Mouse (Mus musculus): ENCODE measurements around the gene Abhd16b. TPM values are rescaled to one million over a fixed set of nuclear protein-coding genes. Genes with fewer than 3 reads are reported as not detected.

The Abhd16b gene
- polyA plus RNA-seq, 1 experiment: not detected

GRCm38 (mm10) chr2:181462604-181463003 is 30.4 kb upstream of the Abhd16b start:
- H3K36me3 ChIP-seq (replicated peaks; ENCODE audit: low read length): no peaks in the 10 kb centered on the region
- H3K4me3 ChIP-seq (replicated peaks): peak overlapping the region; percentile 85
- peaks cover 85% of the 10 kb centered on the region for H3K27me3 ChIP-seq (replicated peaks)
- TF ChIP-seq GATA1 (IDR thresholded peaks at IDR 0.05; ENCODE audit: borderline replicate concordance, low read length) (no peak), FLI1 (IDR thresholded peaks at IDR 0.05; ENCODE audit: low read length) (no peak)
- no peaks in the 10 kb centered on the region for H3K9me3 ChIP-seq
- H3K4me1 ChIP-seq: peaks cover 66% of the 10 kb centered on the region

GRCm38 (mm10) chr2:181463008-181463738 is 29.8 kb upstream of the Abhd16b start:
- H3K4me1 ChIP-seq: peaks cover 65% of the 10 kb centered on the region

GRCm38 (mm10) chr2:181465423-181465822 is 27.6 kb upstream of the Abhd16b start:
- Histone ChIP-seq H3K36me3 (replicated peaks; ENCODE audit: low read length) (no peaks in the 10 kb centered on the region), H3K27me3 (replicated peaks) (peaks cover 79% of the 10 kb centered on the region), H3K4me1 (peaks cover 69% of the 10 kb centered on the region), H3K9me3 (no peaks in the 10 kb centered on the region), H3K4me3 (replicated peaks) (no peak overlapping the region)
- no peak for TF ChIP-seq FLI1 (IDR thresholded peaks at IDR 0.05; ENCODE audit: low read length)
- no peak for TF ChIP-seq GATA1 (IDR thresholded peaks at IDR 0.05; ENCODE audit: borderline replicate concordance, low read length)

More at GRCm38 (mm10) chr2:181463008-181463738, 29.8 kb upstream of the Abhd16b start:
- H3K36me3 ChIP-seq (replicated peaks; ENCODE audit: low read length): no peaks in the 10 kb centered on the region
- peak overlapping the region; percentile 85 for H3K4me3 ChIP-seq (replicated peaks)
- peaks cover 85% of the 10 kb centered on the region for H3K27me3 ChIP-seq (replicated peaks)
- no peaks in the 10 kb centered on the region for H3K9me3 ChIP-seq
- TF ChIP-seq GATA1 (IDR thresholded peaks at IDR 0.05; ENCODE audit: borderline replicate concordance, low read length) (no peak), FLI1 (IDR thresholded peaks at IDR 0.05; ENCODE audit: low read length) (no peak)

DNA sequence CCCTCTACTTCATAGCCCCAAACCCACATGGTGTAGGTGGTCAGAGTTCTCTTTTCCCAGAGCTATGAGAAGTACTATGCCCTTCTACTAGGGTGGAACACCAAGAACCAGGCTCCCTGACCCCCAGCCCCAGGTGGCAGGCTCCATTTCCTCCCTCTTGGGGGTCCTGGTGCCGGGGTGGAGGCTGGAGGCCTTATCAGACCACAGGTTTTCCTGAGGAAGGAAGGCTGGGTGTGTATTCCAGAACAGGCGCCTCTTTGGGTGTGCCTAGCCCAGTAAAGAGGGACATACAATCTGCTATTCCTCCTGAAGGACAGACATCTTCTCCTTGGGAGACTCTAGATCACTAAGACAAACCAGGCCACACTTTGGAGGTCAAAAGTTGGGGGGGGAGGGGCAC is 22.7 kb upstream of the Abhd16b start:
- H3K4me1 ChIP-seq: peaks cover 56% of the 10 kb centered on the region
- peaks cover 45% of the 10 kb centered on the region for H3K27me3 ChIP-seq (replicated peaks)
- H3K9me3 ChIP-seq: no peaks in the 10 kb centered on the region
- no peak overlapping the region for H3K4me3 ChIP-seq (replicated peaks)
- no peaks in the 10 kb centered on the region for H3K36me3 ChIP-seq (replicated peaks; ENCODE audit: low read length)
- TF ChIP-seq FLI1 (IDR thresholded peaks at IDR 0.05; ENCODE audit: low read length) (no peak), GATA1 (IDR thresholded peaks at IDR 0.05; ENCODE audit: borderline replicate concordance, low read length) (no peak)

- H3K9me3 ChIP-seq: no peaks in the 10 kb centered on the region
- no peak for TF ChIP-seq GATA1 (IDR thresholded peaks at IDR 0.05; ENCODE audit: borderline replicate concordance, low read length)
- peaks cover 54% of the 10 kb centered on the region for H3K4me1 ChIP-seq
- no peaks in the 10 kb centered on the region for H3K36me3 ChIP-seq (replicated peaks; ENCODE audit: low read length)
- peaks cover 41% of the 10 kb centered on the region for H3K27me3 ChIP-seq (replicated peaks)
- H3K4me3 ChIP-seq (replicated peaks): peak overlapping the region; percentile 83
Observed at GRCm38 (mm10) chr2:181471246-181471645, 21.8 kb upstream of the Abhd16b start.

DNA sequence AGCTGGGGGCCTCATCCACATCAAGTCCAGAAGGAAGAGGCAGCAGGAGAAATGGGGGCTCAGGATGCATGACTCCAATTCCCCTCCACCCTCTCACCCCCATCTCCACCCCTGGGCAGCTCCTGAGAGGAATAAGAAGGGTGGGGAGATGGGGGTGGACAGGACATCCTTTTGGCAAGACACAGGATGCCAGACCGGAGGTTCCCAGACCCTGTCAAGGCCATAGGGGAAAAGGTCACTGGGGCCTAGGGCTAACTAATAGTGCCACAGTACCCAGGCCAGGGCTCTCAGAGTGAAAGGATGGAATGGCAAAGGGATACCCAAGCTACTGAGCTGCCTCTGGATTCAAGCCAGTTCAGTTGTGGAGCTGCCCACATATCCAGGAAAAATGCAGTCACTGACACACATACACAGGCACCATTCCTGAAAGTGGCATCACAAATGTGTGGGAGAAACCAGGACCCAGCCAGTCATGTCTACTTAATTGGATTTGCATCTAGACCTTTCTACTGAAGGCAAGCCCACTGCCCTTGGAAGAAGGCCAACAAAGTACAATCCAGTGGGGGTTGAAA is 20.7 kb upstream of the Abhd16b start:
- Histone ChIP-seq H3K4me3 (replicated peaks) (peak overlapping the region; percentile 56), H3K9me3 (no peaks in the 10 kb centered on the region), H3K4me1 (peaks cover 54% of the 10 kb centered on the region), H3K36me3 (replicated peaks; ENCODE audit: low read length) (no peaks in the 10 kb centered on the region), H3K27me3 (replicated peaks) (peaks cover 35% of the 10 kb centered on the region)
- no peak for TF ChIP-seq GATA1 (IDR thresholded peaks at IDR 0.05; ENCODE audit: borderline replicate concordance, low read length)
- TF ChIP-seq FLI1 (IDR thresholded peaks at IDR 0.05; ENCODE audit: low read length): no peak

DNA sequence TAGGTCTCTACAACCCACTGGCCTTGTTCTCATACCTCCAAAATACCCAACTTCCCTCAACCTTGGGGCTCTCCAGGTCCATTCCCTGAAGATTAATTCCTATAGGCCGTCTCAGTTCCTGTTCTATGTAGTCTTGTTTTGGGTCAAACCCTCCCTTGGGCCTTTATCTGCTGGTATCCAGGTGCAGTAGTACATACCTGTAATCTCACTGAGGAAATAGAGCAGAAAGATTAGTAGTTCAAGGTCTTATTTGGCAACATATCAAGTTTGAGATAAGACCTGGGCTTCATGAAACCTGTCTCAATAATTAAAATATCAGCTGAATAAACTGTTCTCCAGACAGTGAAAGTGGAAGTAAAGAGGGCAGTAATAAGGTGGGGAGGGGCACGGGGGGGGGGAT is 9.9 kb upstream of the Abhd16b start:
- no peak for TF ChIP-seq GATA1 (IDR thresholded peaks at IDR 0.05; ENCODE audit: borderline replicate concordance, low read length)
- TF ChIP-seq FLI1 (IDR thresholded peaks at IDR 0.05; ENCODE audit: low read length): no peak
- peaks cover 15% of the 10 kb centered on the region for H3K27me3 ChIP-seq (replicated peaks)
- H3K9me3 ChIP-seq: no peaks in the 10 kb centered on the region
- peaks cover 51% of the 10 kb centered on the region for H3K4me1 ChIP-seq
- H3K4me3 ChIP-seq (replicated peaks): peak overlapping the region; percentile 86
- no peaks in the 10 kb centered on the region for H3K36me3 ChIP-seq (replicated peaks; ENCODE audit: low read length)

- H3K36me3 ChIP-seq (replicated peaks; ENCODE audit: low read length): no peaks in the 10 kb centered on the region
- peak overlapping the region; percentile 86 for H3K4me3 ChIP-seq (replicated peaks)
Observed at GRCm38 (mm10) chr2:181483562-181484318, 9.3 kb upstream of the Abhd16b start.

GRCm38 (mm10) chr2:181484456-181485233 is 8.4 kb upstream of the Abhd16b start:
- Histone ChIP-seq H3K4me3 (replicated peaks) (no peak overlapping the region), H3K4me1 (peaks cover 53% of the 10 kb centered on the region), H3K9me3 (no peaks in the 10 kb centered on the region), H3K36me3 (replicated peaks; ENCODE audit: low read length) (no peaks in the 10 kb centered on the region), H3K27me3 (replicated peaks) (peaks cover 17% of the 10 kb centered on the region)
- TF ChIP-seq GATA1 (IDR thresholded peaks at IDR 0.05; ENCODE audit: borderline replicate concordance, low read length) (no peak), FLI1 (IDR thresholded peaks at IDR 0.05; ENCODE audit: low read length) (no peak)

More at GRCm38 (mm10) chr2:181483562-181484318, 9.3 kb upstream of the Abhd16b start:
- TF ChIP-seq GATA1 (IDR thresholded peaks at IDR 0.05; ENCODE audit: borderline replicate concordance, low read length) (no peak), FLI1 (IDR thresholded peaks at IDR 0.05; ENCODE audit: low read length) (no peak)
- Histone ChIP-seq H3K9me3 (no peaks in the 10 kb centered on the region), H3K4me1 (peaks cover 53% of the 10 kb centered on the region), H3K27me3 (replicated peaks) (peaks cover 16% of the 10 kb centered on the region)

All from megakaryocyte, embryonic 14.5 days (primary cell).